Mouse (Mus musculus) cortical plate, adult 2 months (tissue): Measurements from ENCODE around the gene Gabrd. TPM values are rescaled to one million over a fixed set of nuclear protein-coding genes. Genes with fewer than 3 reads are reported as not detected.

Source experiments
- H3K27ac ChIP-seq: fragments of 200-500 bp; 2 replicates; pipeline ENCODE4 v1.5.1; 2012; ENCODE audit warnings: low read length, control low read depth, inconsistent platforms; ENCODE audit not compliant: insufficient read depth
- H3K4me1 ChIP-seq: fragments of 200-500 bp; 2 replicates; pipeline ENCODE4 v1.6.1; 2011; ENCODE audit warnings: low read length; ENCODE audit not compliant: control insufficient read depth, insufficient read depth
- H3K4me3 ChIP-seq: fragments of 200-500 bp; 2 replicates; pipeline ENCODE4 v1.5.1; 2011; ENCODE audit warnings: mild to moderate bottlenecking, low read length, control low read depth; ENCODE audit not compliant: insufficient read depth
- CTCF ChIP-seq: fragments of 200-500 bp; IDR thresholded peaks from 2 replicates; pipeline ENCODE4 v1.5.1; 2011; ENCODE audit warnings: mild to moderate bottlenecking, control low read depth, low read length; ENCODE audit not compliant: insufficient read depth; ENCODE audit errors: extremely low read depth
- POLR2A ChIP-seq: fragments of 200-500 bp; IDR thresholded peaks from 2 replicates; pipeline ENCODE4 v1.6.1; 2011; ENCODE audit warnings: mild to moderate bottlenecking, low read length, control low read depth; ENCODE audit not compliant: insufficient read depth; ENCODE audit errors: extremely low read depth
- polyA plus RNA-seq: library from polyadenylated mRNA; depleted of rRNA; stranded (reverse); fragments of >200 nt; gene quantifications from 2 replicates; pipeline ENCODE4 v1.2.3, GENCODE M21; 2012

Gabrd gene
- polyA plus RNA-seq, 1 experiment, result 141 TPM

DNA sequence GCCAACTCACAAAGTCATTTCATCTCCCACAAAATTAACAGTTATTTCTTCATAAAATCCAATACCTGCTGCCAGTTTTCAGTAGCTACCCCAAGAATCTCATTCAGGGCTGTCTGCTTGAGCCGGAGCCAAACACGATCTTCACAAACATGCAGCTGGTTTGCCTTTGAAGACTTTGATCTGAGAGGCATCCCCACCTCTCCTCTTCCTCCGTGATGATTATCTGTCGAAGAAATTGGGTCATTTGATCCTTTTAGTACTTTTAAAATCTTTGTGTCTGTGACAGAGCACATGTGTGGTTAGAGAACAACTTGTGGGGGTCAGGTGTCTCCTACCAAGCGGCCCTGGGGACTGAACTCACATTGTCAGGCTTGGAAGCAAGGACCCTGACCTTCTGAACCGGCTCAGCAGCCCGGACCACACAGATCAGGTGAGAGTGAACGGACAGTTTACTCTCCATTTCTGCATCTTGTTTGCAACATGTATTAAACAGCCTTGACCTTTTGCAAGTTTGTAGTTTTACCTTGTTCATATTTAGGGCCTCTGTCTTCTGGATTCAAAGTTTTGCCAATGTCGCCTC is 16.8 kb upstream of the Gabrd start:
- Histone ChIP-seq H3K27ac (no peak overlapping the region), H3K4me3 (no peak overlapping the region), H3K4me1 (no peaks in the 10 kb centered on the region)
- no peak for TF ChIP-seq CTCF
- no peak for TF ChIP-seq POLR2A

DNA sequence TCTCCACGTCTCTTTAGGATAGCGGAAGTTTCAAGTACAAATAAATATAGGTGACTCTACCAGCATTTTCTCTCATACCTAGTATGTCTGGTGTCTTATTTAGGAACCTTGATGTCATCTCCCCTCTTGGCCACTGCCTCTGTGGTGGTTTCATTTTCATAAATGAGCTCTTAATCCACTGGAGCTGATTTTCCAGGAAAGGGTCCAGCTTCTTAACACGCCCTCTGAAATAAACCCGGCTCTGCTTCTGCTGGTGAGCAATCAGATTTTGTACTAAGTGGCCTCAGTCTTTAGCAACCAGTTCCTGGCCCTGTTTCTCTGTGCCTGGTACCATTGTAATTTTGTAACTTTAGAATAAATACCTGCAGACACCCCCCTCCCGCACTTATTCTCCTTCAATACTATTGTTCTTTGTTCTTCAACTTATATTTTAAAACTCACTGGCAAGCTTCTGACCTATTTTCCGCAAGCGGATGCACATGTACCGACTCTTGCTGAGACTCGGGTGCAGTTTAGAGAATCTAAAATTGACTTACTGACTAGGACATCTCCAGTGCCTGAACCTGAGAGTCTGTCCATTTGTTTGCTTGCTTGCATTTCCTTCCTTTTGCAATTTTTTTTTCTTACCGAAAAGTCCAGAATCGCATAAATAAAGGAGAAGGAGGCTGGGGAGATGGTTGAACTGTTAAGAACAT is 15.9 kb upstream of the Gabrd start:
- TF ChIP-seq CTCF (no peak), POLR2A (no peak)
- Histone ChIP-seq H3K4me3 (no peak overlapping the region), H3K27ac (no peak overlapping the region), H3K4me1 (no peaks in the 10 kb centered on the region)

DNA sequence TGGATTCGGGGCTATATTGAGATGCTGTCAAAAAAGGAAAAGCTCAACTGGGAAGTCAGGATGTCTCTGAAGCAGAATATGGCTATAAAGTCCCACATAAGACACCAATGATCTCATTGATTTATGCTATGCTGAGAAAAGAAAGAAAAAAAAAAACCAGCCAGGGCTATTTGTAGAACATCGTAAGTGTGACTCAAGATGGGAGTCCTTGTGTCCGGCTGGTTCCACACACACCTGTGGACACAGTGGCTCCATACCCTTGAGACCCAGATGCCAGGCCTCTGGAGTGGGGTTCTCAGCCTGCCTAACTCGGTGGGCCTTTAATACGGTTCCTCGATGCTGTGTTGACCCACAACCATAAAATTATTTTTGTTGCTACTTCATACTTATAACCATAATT is 14.2 kb upstream of the Gabrd start:
- TF ChIP-seq CTCF (no peak), POLR2A (no peak)
- no peaks in the 10 kb centered on the region for H3K4me1 ChIP-seq
- H3K4me3 ChIP-seq, result no peak overlapping the region
- H3K27ac ChIP-seq, result no peak overlapping the region

DNA sequence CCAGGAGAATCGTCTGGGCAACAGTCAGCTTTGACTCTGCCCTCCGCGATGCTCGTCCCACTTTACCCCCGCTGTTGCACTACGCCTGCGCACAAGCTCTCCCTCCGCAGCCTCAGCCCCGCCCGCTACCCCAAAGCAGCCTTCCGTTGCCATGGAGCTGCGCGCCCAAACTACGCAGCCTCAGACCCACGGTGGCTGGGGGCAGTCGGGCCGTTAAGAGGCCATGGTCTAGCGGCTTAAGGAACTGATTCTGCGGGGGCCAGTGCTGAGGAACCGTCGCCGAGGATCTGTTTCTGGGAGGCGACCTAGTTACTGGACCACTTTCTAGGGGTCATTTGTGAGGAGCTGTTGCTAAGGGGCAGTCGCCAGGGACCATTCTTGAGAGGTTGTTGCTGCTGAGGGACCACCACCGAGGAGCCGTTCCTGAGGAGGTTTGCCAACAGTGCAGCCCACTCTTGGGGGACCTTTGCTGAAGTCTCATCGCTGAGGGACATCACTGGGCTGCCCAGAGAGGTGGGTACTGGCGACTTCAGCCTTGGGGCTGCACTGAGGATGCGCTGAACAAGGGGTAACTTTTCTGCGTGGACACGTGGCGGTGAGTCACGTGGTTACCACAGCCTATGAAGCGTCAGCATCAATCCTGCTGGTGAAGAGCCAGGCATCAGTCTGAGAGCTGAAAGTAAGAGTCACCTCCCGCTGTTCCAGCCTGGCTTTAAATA is 11.3 kb upstream of the Gabrd start, which contains the start of gene Cfap74:
TSS of gene Cfap74 (plus strand) at position 133 of the 719 bp plus-strand sequence.
- Histone ChIP-seq H3K4me1 (no peaks in the 10 kb centered on the region), H3K27ac (peak within 1 kb of the TSS; percentile 8; the same call in 1 of the 2 replicates), H3K4me3 (peak within 1 kb of the TSS; percentile 44)
- TF ChIP-seq CTCF (no peak), POLR2A (peak; percentile 79; the same call in 1 of the 2 replicates)

DNA sequence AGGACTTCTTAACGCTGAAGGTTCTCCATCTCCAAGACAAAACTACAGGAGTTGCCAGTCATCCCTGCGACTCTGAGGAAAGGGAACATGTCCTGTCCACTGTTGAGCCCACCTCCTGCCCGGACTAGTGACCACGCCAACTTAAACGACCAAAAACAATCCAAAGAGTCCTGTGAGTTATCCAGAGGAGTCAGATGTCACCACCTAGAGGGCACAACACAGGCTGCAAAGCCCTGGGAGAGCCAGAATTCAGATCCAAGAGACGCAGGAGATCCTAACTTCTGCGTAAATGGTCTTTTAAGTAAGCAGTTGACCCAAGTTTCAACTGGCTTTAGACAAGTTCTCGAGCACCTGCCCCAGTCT is 10.8 kb upstream of the Gabrd start:
- H3K4me1 ChIP-seq, result no peaks in the 10 kb centered on the region
- no peak for TF ChIP-seq POLR2A
- TF ChIP-seq CTCF, result peak; percentile 28; the same call in 1 of the 2 replicates
- peak overlapping the region; percentile 44 for H3K4me3 ChIP-seq
- no peak overlapping the region for H3K27ac ChIP-seq

DNA sequence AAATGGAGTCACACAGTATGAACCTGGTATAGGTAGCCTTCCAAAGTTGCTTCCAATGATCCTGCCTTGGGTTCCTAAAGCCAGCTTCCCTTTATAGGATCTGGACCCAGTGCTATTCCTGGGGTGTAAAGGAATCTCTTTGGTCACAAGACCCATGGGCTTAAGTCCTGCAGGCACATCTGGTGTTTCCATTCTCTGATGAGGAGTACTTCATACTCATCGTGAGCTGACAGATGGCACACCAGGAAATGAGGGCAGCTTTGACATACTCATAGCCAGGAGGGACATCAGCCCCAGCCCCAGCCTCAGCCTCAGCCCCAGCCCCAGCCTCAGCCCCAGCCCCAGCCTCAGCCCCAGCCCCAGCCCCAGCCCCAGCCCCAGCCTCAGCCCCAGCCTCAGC is 4.6 kb upstream of the Gabrd start:
- 0 out of 2 replicates have a peak, but pooled peaks cover 1% of the 10 kb centered on the region for H3K4me1 ChIP-seq
- TF ChIP-seq POLR2A, result no peak
- no peak for TF ChIP-seq CTCF
- H3K27ac ChIP-seq, result no peak overlapping the region

DNA sequence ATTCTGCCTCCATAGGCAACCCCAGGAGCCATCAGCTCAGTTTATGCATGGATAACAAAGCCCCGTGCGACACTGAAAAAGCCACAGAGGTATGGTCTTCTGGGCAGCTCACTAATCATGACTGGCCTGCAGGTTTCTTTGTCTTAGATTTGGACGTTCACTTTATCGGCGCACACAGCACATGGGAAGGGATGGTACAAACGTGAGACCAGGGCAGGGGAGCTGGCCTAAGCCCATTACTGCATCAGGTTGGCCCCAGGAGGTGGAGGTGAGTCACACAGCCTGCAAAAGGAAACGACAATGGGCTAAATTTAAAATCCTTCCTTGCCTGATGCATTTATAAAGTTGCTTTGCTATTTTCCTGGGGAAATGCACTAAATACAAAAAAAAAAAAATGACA is 3.2 kb upstream of the Gabrd start:
- no peak overlapping the region for H3K4me3 ChIP-seq
- H3K4me1 ChIP-seq, result 0 out of 2 replicates have a peak, but pooled peaks cover 1% of the 10 kb centered on the region
- no peak for TF ChIP-seq CTCF
- TF ChIP-seq POLR2A, result no peak
- H3K27ac ChIP-seq, result no peak overlapping the region

More for the DNA sequence above, 4.6 kb upstream of the Gabrd start:
- H3K4me3 ChIP-seq, result no peak overlapping the region

DNA sequence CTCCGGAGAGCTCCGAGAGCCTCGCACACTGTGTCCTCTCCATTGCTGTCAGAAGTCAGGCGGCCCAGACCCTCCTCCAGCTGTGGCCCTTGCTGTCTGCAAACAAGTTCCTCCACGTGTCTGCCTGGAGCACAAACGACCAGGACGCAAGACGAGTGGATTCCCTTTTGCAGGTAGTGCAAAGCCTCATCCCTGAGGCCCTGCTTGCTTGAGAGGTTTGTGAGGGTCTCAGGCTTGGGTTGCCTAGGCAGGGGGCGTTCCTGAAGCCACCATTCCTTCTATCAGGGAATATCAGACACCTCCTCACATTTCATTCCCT is 269 bp upstream of the Gabrd start:
- Histone ChIP-seq H3K4me1 (peaks cover 5% of the 10 kb centered on the region), H3K27ac (no peak overlapping the region), H3K4me3 (peak overlapping the region; percentile 96)
- TF ChIP-seq POLR2A, result no peak
- TF ChIP-seq CTCF, result no peak

DNA sequence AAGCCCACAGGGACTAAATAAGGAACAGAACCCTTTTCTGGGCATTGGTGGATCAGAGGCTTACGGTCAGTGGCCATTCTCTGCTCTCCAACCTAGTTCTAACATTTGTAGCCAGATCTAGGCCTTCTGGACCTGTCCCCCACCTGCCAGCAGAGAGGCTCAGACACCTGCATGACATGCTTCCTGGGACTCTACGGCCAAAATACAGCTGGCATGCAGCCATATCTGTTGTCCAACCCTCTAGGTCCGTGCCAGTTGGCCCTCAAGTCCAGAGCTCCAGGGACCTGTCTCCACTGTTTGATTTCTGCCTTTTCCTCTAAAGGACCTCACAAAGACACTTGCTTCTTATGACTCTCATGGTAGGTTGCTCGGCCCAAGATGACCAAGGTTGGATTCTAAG is 1.2 kb downstream of the Gabrd start:
- Histone ChIP-seq H3K4me3 (peak overlapping the region; percentile 96), H3K27ac (peak overlapping the region; percentile 60; the same call in 1 of the 2 replicates), H3K4me1 (peaks cover 5% of the 10 kb centered on the region)
- no peak for TF ChIP-seq POLR2A
- no peak for TF ChIP-seq CTCF
